Mouse (Mus musculus): ENCODE measurements at regions not wholly inside any gene's neighbourhood (a gene's known extent, or its start where the extent isn't known, plus 50 kb on each side); places are given as distances from the start of the nearest gene placed in this dataset.

- 86% methylated on average over 1 of the region's 1 CpGs for WGBS
- H3K4me3 ChIP-seq: no peak overlapping the region
- ATAC-seq (ENCODE audit: low FRiP score, low read depth): no peak
- no peaks in the 10 kb centered on the region for H3K36me3 ChIP-seq
- no peaks in the 10 kb centered on the region for H3K4me1 ChIP-seq
- no peak overlapping the region for H3K27ac ChIP-seq
- no peaks in the 10 kb centered on the region for H3K9me3 ChIP-seq
- no peaks in the 10 kb centered on the region for H3K27me3 ChIP-seq
- no peak overlapping the region for H3K4me2 ChIP-seq (replicated peaks)
- no peak overlapping the region for H3K9ac ChIP-seq
These were observed 267.0 kb downstream of the Nedd1 start for GRCm38 (mm10) chr10:92455195-92455594.

- no peak for ATAC-seq (ENCODE audit: low FRiP score, low read depth)
- no peaks in the 10 kb centered on the region for H3K4me1 ChIP-seq
- H3K4me2 ChIP-seq (replicated peaks): no peak overlapping the region
- no peak overlapping the region for H3K4me3 ChIP-seq
- no peaks in the 10 kb centered on the region for H3K27me3 ChIP-seq
- H3K27ac ChIP-seq: no peak overlapping the region
- WGBS: 51% methylated on average over 5 of the region's 5 CpGs
- no peaks in the 10 kb centered on the region for H3K9me3 ChIP-seq
- no peak overlapping the region for H3K9ac ChIP-seq
- no peaks in the 10 kb centered on the region for H3K36me3 ChIP-seq
These were observed 268.7 kb downstream of the Nedd1 start for GRCm38 (mm10) chr10:92453550-92453949.

DNA sequence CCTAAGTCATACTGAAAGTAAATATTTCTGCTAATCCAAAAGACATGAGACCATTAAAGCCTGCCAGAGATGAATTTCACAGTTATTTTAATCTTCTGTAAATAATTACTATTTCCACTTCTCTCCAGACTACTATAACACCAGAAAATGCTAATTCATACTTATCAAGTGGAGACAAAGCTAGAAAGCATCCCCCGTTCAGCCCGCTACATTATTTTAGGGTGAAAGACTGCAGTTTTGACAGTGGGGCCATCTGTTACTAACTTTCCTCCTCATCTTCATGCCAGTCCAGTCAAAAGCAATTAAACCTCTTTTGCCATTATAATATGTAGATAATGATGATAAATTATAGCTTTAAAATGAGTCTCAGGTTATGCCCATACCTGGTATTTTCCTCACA lies 276.3 kb downstream of the Nedd1 start:
- WGBS: 92% methylated on average over 2 of the region's 2 CpGs
- no peak for ATAC-seq (ENCODE audit: low FRiP score, low read depth)
- no peak overlapping the region for H3K9ac ChIP-seq
- no peak overlapping the region for H3K4me3 ChIP-seq
- H3K4me2 ChIP-seq (replicated peaks): no peak overlapping the region
- no peaks in the 10 kb centered on the region for H3K27me3 ChIP-seq
- H3K36me3 ChIP-seq: no peaks in the 10 kb centered on the region
- no peaks in the 10 kb centered on the region for H3K9me3 ChIP-seq
- no peak overlapping the region for H3K27ac ChIP-seq
- H3K4me1 ChIP-seq: peaks cover 10% of the 10 kb centered on the region; the same call in 1 of the 2 replicates

- WGBS: 40% methylated on average over 8 of the region's 8 CpGs
These were observed 283.4 kb downstream of the Nedd1 start for GRCm38 (mm10) chr10:92438621-92439394.

GRCm38 (mm10) chr10:92429256-92429655 lies 293.0 kb downstream of the Nedd1 start:
- WGBS: 60% methylated on average over 7 of the region's 7 CpGs
- no peaks in the 10 kb centered on the region for H3K36me3 ChIP-seq

More at GRCm38 (mm10) chr10:92438621-92439394, 283.4 kb downstream of the Nedd1 start:
- no peak overlapping the region for H3K4me2 ChIP-seq (replicated peaks)
- ATAC-seq (ENCODE audit: low FRiP score, low read depth): no peak
- no peak overlapping the region for H3K9ac ChIP-seq
- peaks cover 10% of the 10 kb centered on the region; the same call in 1 of the 2 replicates for H3K4me1 ChIP-seq
- H3K27me3 ChIP-seq: no peaks in the 10 kb centered on the region
- no peaks in the 10 kb centered on the region for H3K36me3 ChIP-seq
- no peak overlapping the region for H3K27ac ChIP-seq
- H3K4me3 ChIP-seq: no peak overlapping the region
- no peaks in the 10 kb centered on the region for H3K9me3 ChIP-seq

DNA sequence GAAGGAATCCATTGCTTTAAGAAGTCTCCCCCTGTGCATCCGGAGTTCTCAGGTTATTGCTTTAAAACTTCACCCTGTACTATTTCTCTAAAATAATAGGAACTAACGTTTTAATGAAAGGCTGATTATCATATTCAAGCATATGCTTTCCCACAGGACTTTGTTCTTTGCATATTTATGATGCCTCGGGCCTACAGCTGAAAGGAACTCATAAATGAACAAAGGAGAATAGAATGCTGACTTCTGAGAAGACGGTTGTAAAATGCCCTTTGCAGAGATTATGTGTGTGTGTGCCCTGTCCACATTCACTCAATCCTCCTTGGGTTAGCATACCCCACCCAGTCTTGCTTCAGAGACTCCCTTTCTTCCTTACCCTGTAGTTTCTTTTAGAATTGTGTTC lies 294.2 kb downstream of the Nedd1 start:
- no peak overlapping the region for H3K27ac ChIP-seq
- no peak overlapping the region for H3K9ac ChIP-seq
- 47% methylated on average over 4 of the region's 4 CpGs for WGBS
- H3K27me3 ChIP-seq: no peaks in the 10 kb centered on the region
- no peaks in the 10 kb centered on the region for H3K9me3 ChIP-seq
- H3K4me1 ChIP-seq: no peaks in the 10 kb centered on the region
- H3K4me3 ChIP-seq: no peak overlapping the region
- H3K36me3 ChIP-seq: no peaks in the 10 kb centered on the region
- H3K4me2 ChIP-seq (replicated peaks): no peak overlapping the region
- no peak for ATAC-seq (ENCODE audit: low FRiP score, low read depth)

More at GRCm38 (mm10) chr10:92429256-92429655, 293.0 kb downstream of the Nedd1 start:
- H3K9ac ChIP-seq: no peak overlapping the region
- H3K4me1 ChIP-seq: no peaks in the 10 kb centered on the region
- H3K4me3 ChIP-seq: no peak overlapping the region
- H3K9me3 ChIP-seq: no peaks in the 10 kb centered on the region
- H3K27me3 ChIP-seq: no peaks in the 10 kb centered on the region
- H3K27ac ChIP-seq: no peak overlapping the region
- ATAC-seq (ENCODE audit: low FRiP score, low read depth): no peak
- no peak overlapping the region for H3K4me2 ChIP-seq (replicated peaks)

DNA sequence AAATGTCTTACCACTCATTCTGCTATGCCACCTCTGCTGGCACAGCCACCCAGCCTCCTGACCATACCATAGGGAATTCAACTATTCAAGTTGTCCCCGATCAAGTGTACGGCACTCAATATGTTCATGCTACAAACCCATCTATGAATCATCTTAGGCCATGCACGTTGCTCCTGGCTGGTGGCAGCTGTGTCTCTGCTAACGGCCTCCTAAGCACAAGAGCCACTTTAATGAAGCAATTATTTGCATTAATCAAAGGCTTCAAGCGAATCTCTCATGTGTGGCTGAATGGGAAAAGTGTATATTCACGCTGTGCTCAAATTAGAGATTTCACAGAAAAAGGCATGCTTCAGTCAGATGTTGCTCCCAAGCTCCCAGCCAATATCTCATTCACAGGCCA lies 295.8 kb downstream of the Nedd1 start:
- H3K9ac ChIP-seq: no peak overlapping the region
- no peak overlapping the region for H3K27ac ChIP-seq
- no peaks in the 10 kb centered on the region for H3K4me1 ChIP-seq
- H3K4me2 ChIP-seq (replicated peaks): no peak overlapping the region
- no peaks in the 10 kb centered on the region for H3K27me3 ChIP-seq
- WGBS: 70% methylated on average over 6 of the region's 6 CpGs
- ATAC-seq (ENCODE audit: low FRiP score, low read depth): no peak
- H3K36me3 ChIP-seq: no peaks in the 10 kb centered on the region
- no peak overlapping the region for H3K4me3 ChIP-seq
- no peaks in the 10 kb centered on the region for H3K9me3 ChIP-seq

DNA sequence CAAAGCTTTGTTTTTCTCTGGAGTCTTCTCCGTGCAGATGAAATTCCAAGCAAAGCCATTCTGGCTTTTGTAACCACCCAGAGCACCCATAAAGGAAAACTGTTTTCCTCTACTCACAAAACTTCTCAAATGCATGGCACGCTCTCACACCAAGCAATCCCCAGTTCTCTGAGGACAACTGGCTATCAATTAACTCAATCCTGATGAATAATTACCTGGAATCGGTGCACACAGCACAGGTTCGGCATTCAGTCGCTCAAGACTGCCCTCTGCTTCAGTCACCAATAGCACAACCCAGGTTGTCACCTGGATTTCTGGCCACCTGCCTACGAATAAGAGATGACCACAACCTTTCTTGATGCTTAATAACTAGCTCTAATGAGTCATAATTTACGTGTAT lies 309.5 kb downstream of the Nedd1 start:
- 86% methylated on average over 7 of the region's 7 CpGs for WGBS
- no peak for ATAC-seq (ENCODE audit: low FRiP score, low read depth)
- no peak overlapping the region for H3K4me3 ChIP-seq
- no peak overlapping the region for H3K4me2 ChIP-seq (replicated peaks)
- H3K36me3 ChIP-seq: no peaks in the 10 kb centered on the region
- no peak overlapping the region for H3K27ac ChIP-seq
- no peak overlapping the region for H3K9ac ChIP-seq
- H3K27me3 ChIP-seq: no peaks in the 10 kb centered on the region
- H3K4me1 ChIP-seq: no peaks in the 10 kb centered on the region
- no peaks in the 10 kb centered on the region for H3K9me3 ChIP-seq

DNA sequence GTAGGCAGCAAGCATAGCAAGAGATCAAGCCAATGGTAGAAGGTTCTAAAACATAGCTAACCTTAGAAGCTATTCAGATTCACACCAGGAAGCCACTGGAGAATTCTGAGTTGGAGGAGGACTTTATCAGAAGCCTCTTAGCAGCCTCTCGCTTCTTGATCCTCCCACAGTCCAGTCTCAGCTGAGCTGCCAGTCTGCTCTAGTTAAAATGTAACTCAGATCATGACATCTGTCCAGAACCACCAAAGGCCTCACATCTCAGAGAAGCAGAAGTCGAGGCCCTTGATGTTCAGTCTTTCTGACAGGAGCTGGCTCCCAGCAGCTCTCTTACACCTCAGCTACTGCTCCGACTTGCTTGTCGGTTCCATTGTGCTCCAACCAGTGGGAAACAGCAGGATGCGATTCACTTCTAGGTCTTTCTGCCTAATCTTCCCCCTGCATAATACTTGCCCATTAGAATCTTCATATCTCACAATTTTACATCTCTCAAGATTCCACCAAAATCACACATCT lies 311.4 kb downstream of the Nedd1 start:
- 85% methylated on average over 5 of the region's 5 CpGs for WGBS

DNA sequence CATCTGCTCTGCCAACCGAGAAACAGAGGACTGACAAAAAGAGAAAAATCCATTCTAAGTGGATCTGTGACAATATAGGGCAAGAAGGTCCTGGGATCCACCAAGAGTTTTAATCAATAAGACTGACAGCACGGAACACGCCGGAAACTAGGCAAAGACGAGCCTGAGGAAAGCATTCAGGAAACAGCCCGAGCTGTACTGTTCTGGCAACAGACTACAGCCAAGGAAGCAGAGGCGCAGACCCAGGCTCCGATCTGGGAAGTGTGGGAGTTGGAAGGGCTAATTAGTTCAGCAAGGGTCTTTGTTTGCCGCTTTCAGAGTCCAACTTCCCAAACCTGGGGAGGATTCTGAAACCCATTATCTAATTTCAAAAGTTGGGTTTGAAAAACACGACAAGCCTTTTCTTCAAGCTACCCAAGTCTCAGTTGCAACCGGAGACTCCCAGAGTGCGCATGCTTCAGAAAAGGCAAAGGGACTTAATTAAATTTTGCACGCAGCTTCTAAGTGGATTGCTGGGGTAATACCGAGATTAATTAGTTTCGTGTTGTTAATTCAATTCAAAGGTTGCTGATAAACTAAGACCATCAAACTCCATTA lies 317.4 kb downstream of the Nedd1 start:
- no peak overlapping the region for H3K4me2 ChIP-seq (replicated peaks)
- 72% methylated on average over 15 of the region's 15 CpGs for WGBS
- H3K27me3 ChIP-seq: no peaks in the 10 kb centered on the region
- ATAC-seq (ENCODE audit: low FRiP score, low read depth): no peak
- no peaks in the 10 kb centered on the region for H3K4me1 ChIP-seq
- H3K9me3 ChIP-seq: no peaks in the 10 kb centered on the region
- no peak overlapping the region for H3K27ac ChIP-seq
- H3K4me3 ChIP-seq: no peak overlapping the region
- no peaks in the 10 kb centered on the region for H3K36me3 ChIP-seq
- H3K9ac ChIP-seq: no peak overlapping the region

More for the DNA sequence above, 311.4 kb downstream of the Nedd1 start:
- Histone ChIP-seq H3K9ac (no peak overlapping the region), H3K27me3 (no peaks in the 10 kb centered on the region), H3K36me3 (no peaks in the 10 kb centered on the region), H3K4me3 (no peak overlapping the region), H3K4me2 (replicated peaks) (no peak overlapping the region), H3K4me1 (no peaks in the 10 kb centered on the region), H3K27ac (no peak overlapping the region), H3K9me3 (no peaks in the 10 kb centered on the region)
- no peak for ATAC-seq (ENCODE audit: low FRiP score, low read depth)

DNA sequence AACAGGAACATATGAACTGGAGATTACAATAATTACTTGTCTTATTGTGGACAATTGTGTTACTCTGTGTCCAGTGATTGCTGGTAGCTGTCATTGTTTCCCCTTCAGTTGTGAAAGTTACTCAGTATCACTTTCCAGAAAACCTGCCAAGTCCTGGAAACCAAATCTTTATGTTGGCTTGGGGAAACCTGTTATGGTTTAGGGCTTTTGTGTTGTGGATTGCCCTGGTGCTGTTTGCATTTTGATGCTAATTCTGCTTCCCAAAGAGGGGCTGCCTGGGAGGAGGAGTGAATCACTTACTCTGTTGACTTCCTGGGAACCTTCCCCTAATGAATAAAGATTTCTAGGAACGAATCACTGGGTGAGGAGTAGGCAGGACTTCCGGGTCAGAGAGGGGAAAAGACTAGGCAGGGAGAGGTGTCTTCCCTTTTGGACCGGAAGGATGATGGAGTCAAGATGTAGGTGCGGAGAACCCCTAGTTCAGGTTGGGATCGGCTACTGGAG lies 321.6 kb downstream of the Nedd1 start:
- H3K4me2 ChIP-seq (replicated peaks): no peak overlapping the region
- ATAC-seq (ENCODE audit: low FRiP score, low read depth): no peak
- 77% methylated on average over 5 of the region's 5 CpGs for WGBS
- no peak overlapping the region for H3K27ac ChIP-seq
- H3K36me3 ChIP-seq: no peaks in the 10 kb centered on the region
- no peaks in the 10 kb centered on the region for H3K4me1 ChIP-seq
- no peaks in the 10 kb centered on the region for H3K27me3 ChIP-seq
- no peaks in the 10 kb centered on the region for H3K9me3 ChIP-seq
- no peak overlapping the region for H3K4me3 ChIP-seq
- H3K9ac ChIP-seq: no peak overlapping the region

DNA sequence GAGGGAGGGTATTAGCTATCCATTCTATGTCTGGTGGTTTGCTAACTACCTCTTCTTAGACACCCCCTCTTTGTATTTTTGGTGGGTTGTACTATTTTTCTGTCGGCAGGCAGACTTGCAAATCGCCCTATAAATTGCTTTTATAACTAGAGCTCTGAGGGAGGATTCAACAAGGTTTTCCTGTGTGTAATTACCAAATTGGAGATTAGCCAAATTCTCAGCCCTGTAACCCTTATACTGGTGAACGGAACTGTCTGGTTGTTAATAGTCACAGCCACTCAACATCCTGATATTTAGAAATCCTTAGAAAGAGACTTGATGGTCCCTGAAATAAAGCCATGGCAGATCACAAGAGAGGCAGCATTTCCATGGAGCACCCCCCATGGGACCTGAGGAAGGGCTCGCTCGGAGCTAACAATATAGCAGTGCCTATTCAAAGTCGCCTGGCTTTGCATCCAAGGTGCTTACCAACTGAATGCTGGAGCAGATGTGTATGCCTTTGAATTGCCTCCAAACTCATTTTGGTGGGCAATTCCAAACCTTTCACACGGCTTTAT lies 333.0 kb downstream of the Nedd1 start:
- 32% methylated on average over 7 of the region's 7 CpGs for WGBS
- no peaks in the 10 kb centered on the region for H3K36me3 ChIP-seq
- H3K4me3 ChIP-seq: no peak overlapping the region
- H3K27me3 ChIP-seq: no peaks in the 10 kb centered on the region
- no peak overlapping the region for H3K9ac ChIP-seq
- peaks cover 6% of the 10 kb centered on the region; the same call in 1 of the 2 replicates for H3K4me1 ChIP-seq
- ATAC-seq (ENCODE audit: low FRiP score, low read depth): no peak
- H3K9me3 ChIP-seq: no peaks in the 10 kb centered on the region
- H3K4me2 ChIP-seq (replicated peaks): no peak overlapping the region
- H3K27ac ChIP-seq: no peak overlapping the region

All from limb, embryonic 13.5 days (tissue).